Mouse (Mus musculus): ENCODE results near the gene Manf.

DNA sequence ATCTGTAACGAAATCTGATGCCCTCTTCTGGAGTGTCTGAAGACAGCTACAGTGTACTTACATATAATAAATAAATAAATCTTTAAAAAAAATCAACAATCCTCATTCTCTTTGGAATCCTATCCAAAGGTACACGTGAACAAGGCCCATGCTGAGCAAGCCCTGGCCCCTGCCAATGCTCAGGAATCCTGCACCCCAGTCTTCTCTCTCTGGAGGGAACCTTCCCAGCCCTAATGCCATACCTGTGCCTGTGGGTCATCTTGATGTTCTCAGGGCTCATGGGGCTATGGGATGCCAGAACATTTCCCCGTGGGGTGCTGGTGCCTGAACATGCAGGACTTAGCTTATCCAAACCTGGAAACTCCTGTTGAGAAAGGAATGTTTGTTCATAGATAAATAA lies 16.4 kb upstream of the Manf start:
- TF ChIP-seq CTCF (IDR thresholded peaks at IDR 0.05; ENCODE audit: insufficient read depth, low read length) = no peak
- TF ChIP-seq POLR2A (IDR thresholded peaks at IDR 0.05; ENCODE audit: borderline replicate concordance, extremely low read depth, low read depth, low read length) = no peak

Data from lung, adult 2 months (tissue).